Mouse (Mus musculus) heart, embryonic 15.5 days (tissue): ENCODE results near the gene Hydin. TPM values are rescaled to one million over a fixed set of nuclear protein-coding genes. Genes with fewer than 3 reads are reported as not detected.

Experiments used
- ATAC-seq: fragments of 200-750 bp; cut with Nextera tagmentation; replicated peaks from 2 replicates; pipeline ENCODE4 v1.8.0; 2017; ENCODE audit warnings: low read depth, moderate TSS enrichment; ENCODE audit not compliant: insufficient number of reproducible peaks, insufficient read depth, low FRiP score
- H3K27ac ChIP-seq: fragments of 300-500 bp; sonication (generic); 2 replicates; pipeline ENCODE4 v1.5.1; 2015; ENCODE audit warnings: mild to moderate bottlenecking, inconsistent platforms
- H3K27me3 ChIP-seq: fragments of 300-500 bp; sonication (generic); 2 replicates; pipeline ENCODE4 v1.6.1; 2015; ENCODE audit warnings: inconsistent platforms
- H3K36me3 ChIP-seq: fragments of 300-500 bp; sonication (generic); 2 replicates; pipeline ENCODE4 v1.6.1; 2015; ENCODE audit warnings: mild to moderate bottlenecking, inconsistent platforms
- H3K4me1 ChIP-seq: fragments of 300-500 bp; sonication (generic); replicated peaks from 2 replicates; pipeline ENCODE4 v1.6.1; 2015; ENCODE audit warnings: inconsistent platforms
- H3K4me2 ChIP-seq: fragments of 300-500 bp; sonication (generic); 2 replicates; pipeline ENCODE4 v1.6.1; 2015; ENCODE audit warnings: inconsistent platforms, mild to moderate bottlenecking, moderate library complexity
- H3K4me3 ChIP-seq: fragments of 300-500 bp; sonication (generic); 2 replicates; pipeline ENCODE4 v1.5.1; 2015; ENCODE audit warnings: mild to moderate bottlenecking, inconsistent platforms
- H3K9ac ChIP-seq: fragments of 300-500 bp; sonication (generic); 2 replicates; pipeline ENCODE4 v1.6.1; 2015; ENCODE audit warnings: mild to moderate bottlenecking, inconsistent platforms
- H3K9me3 ChIP-seq: fragments of 300-500 bp; sonication (generic); replicated peaks from 2 replicates; pipeline ENCODE4 v1.6.1; 2016; ENCODE audit warnings: inconsistent platforms
- WGBS: fragments of 180-500 bp; shearing (Covaris S2); methylation state at CpG from one replicate; pipeline ENCODE4 v1.1.7; 2015; ENCODE audit warnings: mixed read lengths; 5-methylcytosine and 5-hydroxymethylcytosine counted together
- polyA plus RNA-seq: library from polyadenylated mRNA; unstranded; fragments of >200 nt; fragmentation: Nextera tagmentation; extraction: Ambion mirVana; gene quantifications from 2 replicates; pipeline ENCODE4 v1.2.1, GENCODE M21; 2015

The Hydin gene
- polyA plus RNA-seq, 1 experiment from 2014 or later, result 0.04 TPM

GRCm38 (mm10) chr8:110400536-110400935 lies 133.8 kb downstream of the Hydin start:
- Histone ChIP-seq H3K4me2 (no peak overlapping the region), H3K9ac (no peak overlapping the region), H3K36me3 (no peaks in the 10 kb centered on the region), H3K27ac (no peak overlapping the region), H3K4me1 (no peaks in the 10 kb centered on the region), H3K27me3 (no peaks in the 10 kb centered on the region), H3K4me3 (no peak overlapping the region), H3K9me3 (no peaks in the 10 kb centered on the region)
- WGBS, result 82% methylated on average over 6 of the region's 6 CpGs
- no peak for ATAC-seq

- H3K9ac ChIP-seq, result no peak overlapping the region
- H3K9me3 ChIP-seq, result no peaks in the 10 kb centered on the region
- no peaks in the 10 kb centered on the region for H3K4me1 ChIP-seq
- no peak for ATAC-seq
- no peaks in the 10 kb centered on the region for H3K36me3 ChIP-seq
- 75% methylated on average over 6 of the region's 6 CpGs for WGBS
- no peak overlapping the region for H3K4me3 ChIP-seq
- H3K4me2 ChIP-seq, result no peak overlapping the region
- no peak overlapping the region for H3K27ac ChIP-seq
- no peaks in the 10 kb centered on the region for H3K27me3 ChIP-seq
These were observed 135.5 kb downstream of the Hydin start for GRCm38 (mm10) chr8:110402311-110402710.

- no peak overlapping the region for H3K27ac ChIP-seq
- H3K36me3 ChIP-seq, result no peaks in the 10 kb centered on the region
- no peak overlapping the region for H3K4me2 ChIP-seq
- no peaks in the 10 kb centered on the region for H3K9me3 ChIP-seq
- ATAC-seq, result no peak
- H3K4me3 ChIP-seq, result no peak overlapping the region
- H3K4me1 ChIP-seq, result no peaks in the 10 kb centered on the region
- 66% methylated on average over 3 of the region's 3 CpGs for WGBS
- no peak overlapping the region for H3K9ac ChIP-seq
- H3K27me3 ChIP-seq, result no peaks in the 10 kb centered on the region
These were observed 137.7 kb downstream of the Hydin start for GRCm38 (mm10) chr8:110404516-110404915.

DNA sequence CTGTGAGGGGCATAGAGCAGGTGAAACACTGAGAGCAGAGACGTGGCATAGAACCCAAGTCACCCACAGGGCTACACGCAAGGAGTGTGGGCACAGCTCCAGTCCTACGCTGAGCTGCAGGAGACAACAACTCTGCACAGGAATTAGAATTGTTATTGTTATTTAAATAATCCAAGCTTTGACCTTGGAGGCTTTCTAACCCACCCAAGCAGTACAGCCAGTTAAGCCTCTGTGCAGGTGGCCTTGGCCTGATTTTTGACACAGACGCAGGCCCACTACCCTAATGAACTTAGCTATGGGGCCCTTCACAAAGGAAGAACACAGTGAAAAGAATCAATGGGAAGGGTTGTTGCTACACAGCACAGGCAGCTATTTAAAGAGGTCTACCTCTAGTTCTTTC lies 148.3 kb downstream of the Hydin start:
- WGBS, result 85% methylated on average over 4 of the region's 4 CpGs
- H3K9me3 ChIP-seq, result no peaks in the 10 kb centered on the region
- no peak overlapping the region for H3K4me3 ChIP-seq
- no peaks in the 10 kb centered on the region for H3K36me3 ChIP-seq
- H3K9ac ChIP-seq, result no peak overlapping the region
- H3K4me2 ChIP-seq, result no peak overlapping the region
- no peak overlapping the region for H3K27ac ChIP-seq
- no peaks in the 10 kb centered on the region for H3K27me3 ChIP-seq
- peaks cover 8% of the 10 kb centered on the region for H3K4me1 ChIP-seq
- no peak for ATAC-seq

DNA sequence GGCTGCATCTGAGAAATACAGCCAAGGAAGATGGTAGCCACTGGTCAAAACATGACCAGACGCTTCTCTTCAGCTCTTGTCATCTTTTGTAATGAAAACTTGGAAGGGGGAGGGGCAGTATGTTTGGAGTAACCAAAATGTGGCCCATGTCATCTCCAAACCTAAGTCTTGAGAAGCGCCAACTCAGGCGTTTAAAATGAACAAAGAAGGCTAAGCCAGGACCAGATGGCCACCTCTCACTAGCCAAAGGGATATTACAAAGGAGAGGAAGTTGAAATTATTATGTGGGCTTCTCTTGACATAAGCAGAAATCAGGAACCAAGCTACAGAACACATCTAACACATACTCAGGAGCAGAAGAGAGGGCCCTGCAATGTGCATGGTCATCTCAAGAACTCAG lies 150.2 kb downstream of the Hydin start:
- no peak overlapping the region for H3K4me3 ChIP-seq
- H3K36me3 ChIP-seq, result no peaks in the 10 kb centered on the region
- no peak overlapping the region for H3K4me2 ChIP-seq
- peaks cover 8% of the 10 kb centered on the region for H3K4me1 ChIP-seq
- 83% methylated on average over 3 of the region's 3 CpGs for WGBS
- no peak overlapping the region for H3K9ac ChIP-seq
- H3K27ac ChIP-seq, result no peak overlapping the region
- H3K9me3 ChIP-seq, result no peaks in the 10 kb centered on the region
- no peak for ATAC-seq
- no peaks in the 10 kb centered on the region for H3K27me3 ChIP-seq

GRCm38 (mm10) chr8:110417801-110418200 lies 151.0 kb downstream of the Hydin start:
- no peak overlapping the region for H3K4me3 ChIP-seq
- H3K9ac ChIP-seq, result no peak overlapping the region
- no peaks in the 10 kb centered on the region for H3K27me3 ChIP-seq
- H3K4me1 ChIP-seq, result peaks cover 8% of the 10 kb centered on the region
- ATAC-seq, result no peak
- no peak overlapping the region for H3K27ac ChIP-seq
- H3K36me3 ChIP-seq, result no peaks in the 10 kb centered on the region
- WGBS, result 81% methylated on average over 7 of the region's 7 CpGs
- no peak overlapping the region for H3K4me2 ChIP-seq
- H3K9me3 ChIP-seq, result no peaks in the 10 kb centered on the region

DNA sequence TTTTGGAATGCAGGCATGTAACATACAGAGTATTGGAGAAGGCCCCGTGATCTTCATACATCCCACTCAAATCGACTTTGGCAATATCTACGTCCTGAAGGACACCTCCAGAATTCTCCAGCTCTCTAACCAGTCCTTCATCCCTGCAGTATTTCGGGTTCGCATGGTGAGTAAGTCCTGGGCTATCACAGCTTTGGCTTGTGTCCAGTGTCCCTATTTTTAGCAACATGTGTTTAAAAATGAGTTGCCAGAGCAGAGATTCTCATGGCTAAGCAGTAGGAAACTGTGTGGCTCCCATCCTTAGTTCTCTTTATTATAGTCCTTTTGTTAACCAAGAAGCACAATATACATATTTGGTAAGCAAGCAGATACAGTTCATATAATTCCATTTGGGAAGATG lies 152.9 kb downstream of the Hydin start:
- WGBS, result 22% methylated on average over 5 of the region's 5 CpGs
- Histone ChIP-seq H3K27ac (no peak overlapping the region), H3K9me3 (no peaks in the 10 kb centered on the region), H3K4me2 (no peak overlapping the region), H3K4me3 (no peak overlapping the region), H3K27me3 (no peaks in the 10 kb centered on the region), H3K9ac (no peak overlapping the region), H3K4me1 (peaks cover 8% of the 10 kb centered on the region), H3K36me3 (no peaks in the 10 kb centered on the region)
- ATAC-seq, result no peak

- Histone ChIP-seq H3K9me3 (no peaks in the 10 kb centered on the region), H3K27ac (no peak overlapping the region), H3K36me3 (no peaks in the 10 kb centered on the region), H3K4me2 (no peak overlapping the region), H3K27me3 (no peaks in the 10 kb centered on the region), H3K4me3 (no peak overlapping the region), H3K9ac (no peak overlapping the region), H3K4me1 (peaks cover 8% of the 10 kb centered on the region)
- WGBS, result 78% methylated on average over 3 of the region's 3 CpGs
- no peak for ATAC-seq
These were observed 153.4 kb downstream of the Hydin start for GRCm38 (mm10) chr8:110420221-110420620.

- Histone ChIP-seq H3K9ac (no peak overlapping the region), H3K4me2 (no peak overlapping the region), H3K4me1 (peaks cover 8% of the 10 kb centered on the region), H3K9me3 (no peaks in the 10 kb centered on the region), H3K27ac (no peak overlapping the region), H3K4me3 (no peak overlapping the region), H3K36me3 (no peaks in the 10 kb centered on the region), H3K27me3 (no peaks in the 10 kb centered on the region)
- 70% methylated on average over 8 of the region's 8 CpGs for WGBS
- no peak for ATAC-seq
These were observed 157.4 kb downstream of the Hydin start for GRCm38 (mm10) chr8:110424146-110424545.

GRCm38 (mm10) chr8:110431340-110431739 lies 164.6 kb downstream of the Hydin start:
- H3K36me3 ChIP-seq, result no peaks in the 10 kb centered on the region
- H3K4me3 ChIP-seq, result no peak overlapping the region
- H3K27ac ChIP-seq, result no peak overlapping the region
- no peaks in the 10 kb centered on the region for H3K27me3 ChIP-seq
- H3K9me3 ChIP-seq, result no peaks in the 10 kb centered on the region
- no peak overlapping the region for H3K4me2 ChIP-seq
- ATAC-seq, result no peak
- 76% methylated on average over 3 of the region's 3 CpGs for WGBS
- H3K9ac ChIP-seq, result no peak overlapping the region
- H3K4me1 ChIP-seq, result no peaks in the 10 kb centered on the region

DNA sequence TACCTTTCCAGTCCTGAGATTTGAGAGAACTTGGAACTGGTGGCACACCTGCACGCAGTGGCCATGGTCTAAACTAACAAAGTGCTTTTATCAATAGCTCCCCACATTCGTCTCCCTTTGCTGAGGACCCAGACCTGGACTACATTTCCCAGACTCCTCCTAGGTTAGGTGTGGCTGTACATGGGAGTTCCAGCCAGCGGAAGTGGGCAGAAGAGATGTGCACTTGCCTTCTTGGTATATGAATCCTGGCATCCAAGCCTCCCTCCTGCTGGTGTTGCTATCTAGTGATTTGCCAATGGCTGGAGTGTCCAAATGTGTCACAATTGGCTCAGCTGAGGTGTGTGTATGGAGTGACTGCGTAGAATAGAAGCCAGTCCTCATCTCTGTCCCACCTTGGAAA lies 173.8 kb downstream of the Hydin start:
- Histone ChIP-seq H3K9me3 (no peaks in the 10 kb centered on the region), H3K27me3 (no peaks in the 10 kb centered on the region), H3K4me2 (no peak overlapping the region), H3K4me1 (no peaks in the 10 kb centered on the region), H3K4me3 (no peak overlapping the region), H3K27ac (no peak overlapping the region), H3K9ac (no peak overlapping the region), H3K36me3 (no peaks in the 10 kb centered on the region)
- WGBS, result 64% methylated on average over 4 of the region's 4 CpGs
- ATAC-seq, result no peak

DNA sequence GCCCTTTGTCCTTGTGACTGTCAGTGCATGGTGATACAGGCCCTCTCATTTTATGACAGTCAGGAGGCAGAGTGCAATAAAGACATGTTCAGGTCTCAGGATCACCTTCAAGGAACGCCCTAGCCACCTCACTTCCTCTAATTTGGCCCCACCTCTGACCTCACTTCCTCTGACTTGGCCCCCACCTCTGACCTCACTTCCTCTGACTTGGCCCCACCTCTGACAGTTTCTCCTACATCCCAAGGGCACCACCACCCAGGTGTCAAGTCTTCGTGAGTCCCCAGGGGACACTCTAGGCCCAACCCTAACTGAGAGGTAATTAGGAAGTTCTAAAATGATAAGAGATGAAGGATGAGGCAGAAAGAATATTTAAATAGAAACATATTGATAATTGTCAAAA lies 177.5 kb downstream of the Hydin start:
- ATAC-seq, result no peak
- Histone ChIP-seq H3K36me3 (no peaks in the 10 kb centered on the region), H3K4me3 (no peak overlapping the region), H3K9me3 (no peaks in the 10 kb centered on the region), H3K27me3 (no peaks in the 10 kb centered on the region), H3K4me2 (no peak overlapping the region), H3K4me1 (no peaks in the 10 kb centered on the region), H3K27ac (no peak overlapping the region), H3K9ac (no peak overlapping the region)
- WGBS, result 60% methylated on average over 2 of the region's 2 CpGs
